Comparison of ENCODE assay signal across 9 mouse cellular contexts in genomic region chr17:27240556-27241457, GRCm38 (mm10). TPM values are rescaled to one million over a fixed set of nuclear protein-coding genes. Genes with fewer than 3 reads are reported as not detected.
A peak's percentile ranks its signal among the peaks of the same experiment; 100 is the strongest.
DNase-seq lines count a peak whose midpoint lies in the region; ATAC-seq and TF ChIP-seq lines count a peak whose summit lies in the region.
"Had no signal": no experiment of that assay in that cellular context is flagged by ENCODE, and none has a peak within 500 bp of the region (broad histone marks: within the 10 kb centered on the region; RNA-seq: fewer than 3 reads in every experiment).

No protein-coding gene starts in this region.

- H3K27ac ChIP-seq in heart, embryonic 11.5 days (ENCODE audit: low read depth, low read length): no peak overlapping the region
- peak overlapping the region; percentile 64; the same call in 1 of the 2 replicates for H3K27ac ChIP-seq in forebrain, postnatal 0 days (ENCODE audit: low read depth, low read length)
- H3K27ac ChIP-seq in hindbrain, embryonic 13.5 days: peak overlapping the region; percentile 35
- H3K27ac ChIP-seq in midbrain, embryonic 11.5 days (ENCODE audit: low read depth, low read length): no peak overlapping the region
- H3K27ac ChIP-seq: liver, embryonic 15.5 days had no signal

- TF ChIP-seq CTCF in brain, embryonic 14.5 days (IDR thresholded peaks at IDR 0.05; ENCODE audit: borderline replicate concordance, extremely low read depth, insufficient read depth, insufficient read length): no peak
- TF ChIP-seq CTCF in forebrain, postnatal 0 days (IDR thresholded peaks at IDR 0.05; ENCODE audit: low read depth): no peak

- no peak overlapping the region for H3K4me2 ChIP-seq in heart, embryonic 11.5 days
- no peak overlapping the region for H3K4me2 ChIP-seq in forebrain, postnatal 0 days (ENCODE audit: low read depth)
- no peak overlapping the region for H3K4me2 ChIP-seq in hindbrain, embryonic 13.5 days
- no peak overlapping the region for H3K4me2 ChIP-seq in midbrain, embryonic 11.5 days
- H3K4me2 ChIP-seq: liver, embryonic 15.5 days had no signal

- 34% methylated on average over 15 of the region's 15 CpGs for WGBS in heart, embryonic 11.5 days (ENCODE audit: insufficient replicate concordance)
- WGBS in forebrain, postnatal 0 days: 13% methylated on average over 15 of the region's 15 CpGs
- WGBS in hindbrain, embryonic 13.5 days: 35% methylated on average over 15 of the region's 15 CpGs
- 43% methylated on average over 15 of the region's 15 CpGs for WGBS in midbrain, embryonic 11.5 days

- no peak overlapping the region for H3K9ac ChIP-seq in heart, embryonic 11.5 days (ENCODE audit: low read depth, low read length)
- no peak overlapping the region for H3K9ac ChIP-seq in forebrain, postnatal 0 days
- H3K9ac ChIP-seq in hindbrain, embryonic 13.5 days: no peak overlapping the region
- no peak overlapping the region for H3K9ac ChIP-seq in midbrain, embryonic 11.5 days (ENCODE audit: low read length)
- H3K9ac ChIP-seq: liver, embryonic 15.5 days had no signal

- no peak for ATAC-seq in heart, embryonic 11.5 days (replicated peaks; ENCODE audit: insufficient number of reproducible peaks, low FRiP score, low TSS enrichment)
- peak; percentile 63 for ATAC-seq in forebrain, postnatal 0 days
- ATAC-seq in hindbrain, embryonic 13.5 days (ENCODE audit: low FRiP score): no peak
- no peak for ATAC-seq in midbrain, embryonic 11.5 days (ENCODE audit: low FRiP score)

- no peak for TF ChIP-seq POLR2A in brain, embryonic 14.5 days (IDR thresholded peaks at IDR 0.05; ENCODE audit: borderline replicate concordance, extremely low read depth, insufficient read depth, insufficient read length, poor library complexity, severe bottlenecking)

- peaks cover 3% of the 10 kb centered on the region; the same call in 1 of the 2 replicates for H3K27me3 ChIP-seq in heart, embryonic 11.5 days (ENCODE audit: control insufficient read depth, insufficient read depth, low read length)
- H3K27me3 ChIP-seq in forebrain, postnatal 0 days (ENCODE audit: insufficient read depth, low read length): no peaks in the 10 kb centered on the region
- H3K27me3 ChIP-seq in hindbrain, embryonic 13.5 days: 0 out of 2 replicates have a peak, but pooled peaks cover 9% of the 10 kb centered on the region
- no peaks in the 10 kb centered on the region for H3K27me3 ChIP-seq in midbrain, embryonic 11.5 days (ENCODE audit: control insufficient read depth, insufficient read depth, low read length)
- H3K27me3 ChIP-seq: liver, embryonic 15.5 days had no signal

- H3K9me3 ChIP-seq in heart, embryonic 11.5 days (replicated peaks; ENCODE audit: control insufficient read depth, low read length): no peaks in the 10 kb centered on the region
- H3K9me3 ChIP-seq in forebrain, postnatal 0 days (ENCODE audit: low read length): no peaks in the 10 kb centered on the region
- no peaks in the 10 kb centered on the region for H3K9me3 ChIP-seq in hindbrain, embryonic 13.5 days
- no peaks in the 10 kb centered on the region for H3K9me3 ChIP-seq in midbrain, embryonic 11.5 days (ENCODE audit: control insufficient read depth, low read length)
- H3K9me3 ChIP-seq: liver, embryonic 15.5 days had no signal

- no peak overlapping the region for H3K4me3 ChIP-seq in heart, embryonic 11.5 days (ENCODE audit: low read depth, low read length)
- no peak overlapping the region for H3K4me3 ChIP-seq in forebrain, postnatal 0 days (ENCODE audit: low read depth, low read length)
- H3K4me3 ChIP-seq in hindbrain, embryonic 13.5 days: no peak overlapping the region
- no peak overlapping the region for H3K4me3 ChIP-seq in midbrain, embryonic 11.5 days (ENCODE audit: low read depth, low read length)
- H3K4me3 ChIP-seq: liver, embryonic 15.5 days had no signal

- H3K4me1 ChIP-seq in heart, embryonic 11.5 days (ENCODE audit: control insufficient read depth, insufficient read depth, low read length): peaks cover 25% of the 10 kb centered on the region
- H3K4me1 ChIP-seq in forebrain, postnatal 0 days (ENCODE audit: insufficient read depth): 0 out of 2 replicates have a peak, but pooled peaks cover 3% of the 10 kb centered on the region
- peaks cover 36% of the 10 kb centered on the region for H3K4me1 ChIP-seq in hindbrain, embryonic 13.5 days (replicated peaks)
- no peaks in the 10 kb centered on the region for H3K4me1 ChIP-seq in midbrain, embryonic 11.5 days (ENCODE audit: control insufficient read depth, insufficient read depth, low read length)

- peak; percentile 75 to 82 for DNase-seq in heart, adult 18-20 months
- peak; percentile 93 for DNase-seq in brain, embryonic 14.5 days (ENCODE audit: low read depth)
- peak; percentile 68 for DNase-seq in forebrain, postnatal 0 days
- DNase-seq in midbrain, embryonic 11.5 days (ENCODE audit: low spot score, missing footprints): peak; percentile 19
- DNase-seq in urinary bladder, adult 18-20 months (ENCODE audit: low spot score in 2 of 2): no peak
- no peak for DNase-seq in spleen, postnatal 10 days (ENCODE audit: low spot score in 2 of 2)

- no peaks in the 10 kb centered on the region for H3K36me3 ChIP-seq in heart, embryonic 11.5 days (ENCODE audit: control insufficient read depth, insufficient read depth, low read length)
- H3K36me3 ChIP-seq in forebrain, postnatal 0 days (ENCODE audit: insufficient read depth): no peaks in the 10 kb centered on the region
- H3K36me3 ChIP-seq in hindbrain, embryonic 13.5 days: no peaks in the 10 kb centered on the region
- no peaks in the 10 kb centered on the region for H3K36me3 ChIP-seq in midbrain, embryonic 11.5 days (ENCODE audit: control insufficient read depth, insufficient read depth, low read length)
- H3K36me3 ChIP-seq: liver, embryonic 15.5 days had no signal

RNA-seq across cellular contexts. Expression of gene Lemd2, which starts 36.5 kb away (rescaled TPM):
- 10 to 100 TPM; 28.0 to 30.5 TPM for total RNA-seq in heart, adult 18-20 months (2021)
- polyA plus RNA-seq in heart, embryonic 11.5 days (2014; fragmentation: Nextera tagmentation; extraction: Ambion mirVana): 6.7 and 8.4 TPM in 2 replicates
- polyA plus RNA-seq in brain, embryonic 14.5 days (2012; rRNA removed): 117 and 154 TPM in 2 replicates
- 86.9 and 90.7 TPM in 2 replicates for total RNA-seq in forebrain, postnatal 0 days (2014; rRNA removed)
- polyA plus RNA-seq in forebrain, postnatal 0 days (2015; fragmentation: Nextera tagmentation; extraction: Ambion mirVana): 17.7 and 19.2 TPM in 2 replicates
- polyA plus RNA-seq in hindbrain, embryonic 13.5 days (2015; fragmentation: Nextera tagmentation; extraction: Ambion mirVana): 19.0 and 19.9 TPM in 2 replicates
- polyA plus RNA-seq in midbrain, embryonic 11.5 days (2014; fragmentation: Nextera tagmentation; extraction: Ambion mirVana): 13.2 and 16.3 TPM in 2 replicates

Comparison
In these comparisons a context has a peak if more than half of its experiments do, and no peak if none do; other contexts are left out.
1. DNase-seq: peak in heart, adult 18-20 months (2 of 2), brain, embryonic 14.5 days (single experiment), forebrain, postnatal 0 days (single experiment) and midbrain, embryonic 11.5 days (single experiment); none in urinary bladder, adult 18-20 months (0 of 2) and spleen, postnatal 10 days (0 of 2).
2. H3K27ac ChIP-seq: peak in forebrain, postnatal 0 days (single experiment) and hindbrain, embryonic 13.5 days (single experiment); none in heart, embryonic 11.5 days (single experiment) and midbrain, embryonic 11.5 days (single experiment).